Mouse (Mus musculus): ENCODE results near the gene Myh7. TPM values are rescaled to one million over a fixed set of nuclear protein-coding genes. Genes with fewer than 3 reads are reported as not detected.

Gene Myh7
- polyA plus RNA-seq, 1 experiment, result 1.9 TPM

- Histone ChIP-seq H3K27ac (ENCODE audit: control insufficient read depth, insufficient read depth, low read depth, low read length) (no peak overlapping the region), H3K36me3 (ENCODE audit: control insufficient read depth, insufficient read depth, low read length) (no peaks in the 10 kb centered on the region), H3K4me3 (ENCODE audit: control insufficient read depth, low read depth, low read length) (no peak overlapping the region), H3K27me3 (ENCODE audit: control insufficient read depth, insufficient read depth, low read length) (no peaks in the 10 kb centered on the region), H3K4me1 (ENCODE audit: control insufficient read depth, insufficient read depth, low read length) (peaks cover 2% of the 10 kb centered on the region; the same call in 1 of the 2 replicates)
- TF ChIP-seq POLR2A (IDR thresholded peaks at IDR 0.05; ENCODE audit: control insufficient read depth, low read depth, low read length) (no peak), CTCF (IDR thresholded peaks at IDR 0.05; ENCODE audit: control insufficient read depth, insufficient read depth, insufficient replicate concordance, low read depth, low read length) (no peak)
These were observed 2.9 kb upstream of the Myh7 start for GRCm38 (mm10) chr14:54997297-54997696.

GRCm38 (mm10) chr14:54996793-54997192 is 2.4 kb upstream of the Myh7 start:
- H3K4me3 ChIP-seq (ENCODE audit: control insufficient read depth, low read depth, low read length), result no peak overlapping the region
- H3K27me3 ChIP-seq (ENCODE audit: control insufficient read depth, insufficient read depth, low read length), result no peaks in the 10 kb centered on the region
- no peaks in the 10 kb centered on the region for H3K36me3 ChIP-seq (ENCODE audit: control insufficient read depth, insufficient read depth, low read length)
- TF ChIP-seq CTCF (IDR thresholded peaks at IDR 0.05; ENCODE audit: control insufficient read depth, insufficient read depth, insufficient replicate concordance, low read depth, low read length) (no peak), POLR2A (IDR thresholded peaks at IDR 0.05; ENCODE audit: control insufficient read depth, low read depth, low read length) (no peak)
- H3K27ac ChIP-seq (ENCODE audit: control insufficient read depth, insufficient read depth, low read depth, low read length), result no peak overlapping the region
- no peaks in the 10 kb centered on the region for H3K4me1 ChIP-seq (ENCODE audit: control insufficient read depth, insufficient read depth, low read length)

GRCm38 (mm10) chr14:54995457-54996138 is 1.2 kb upstream of the Myh7 start:
- TF ChIP-seq CTCF (IDR thresholded peaks at IDR 0.05; ENCODE audit: control insufficient read depth, insufficient read depth, insufficient replicate concordance, low read depth, low read length), result no peak
- no peak for TF ChIP-seq POLR2A (IDR thresholded peaks at IDR 0.05; ENCODE audit: control insufficient read depth, low read depth, low read length)
- H3K27ac ChIP-seq (ENCODE audit: control insufficient read depth, insufficient read depth, low read depth, low read length), result no peak overlapping the region
- H3K27me3 ChIP-seq (ENCODE audit: control insufficient read depth, insufficient read depth, low read length), result no peaks in the 10 kb centered on the region
- H3K36me3 ChIP-seq (ENCODE audit: control insufficient read depth, insufficient read depth, low read length), result no peaks in the 10 kb centered on the region
- no peak overlapping the region for H3K4me3 ChIP-seq (ENCODE audit: control insufficient read depth, low read depth, low read length)
- H3K4me1 ChIP-seq (ENCODE audit: control insufficient read depth, insufficient read depth, low read length), result no peaks in the 10 kb centered on the region

- H3K27ac ChIP-seq (ENCODE audit: control insufficient read depth, insufficient read depth, low read depth, low read length), result no peak overlapping the region
- TF ChIP-seq POLR2A (IDR thresholded peaks at IDR 0.05; ENCODE audit: control insufficient read depth, low read depth, low read length) (no peak), CTCF (IDR thresholded peaks at IDR 0.05; ENCODE audit: control insufficient read depth, insufficient read depth, insufficient replicate concordance, low read depth, low read length) (no peak)
- no peaks in the 10 kb centered on the region for H3K27me3 ChIP-seq (ENCODE audit: control insufficient read depth, insufficient read depth, low read length)
- H3K4me1 ChIP-seq (ENCODE audit: control insufficient read depth, insufficient read depth, low read length), result no peaks in the 10 kb centered on the region
- H3K4me3 ChIP-seq (ENCODE audit: control insufficient read depth, low read depth, low read length), result no peak overlapping the region
- H3K36me3 ChIP-seq (ENCODE audit: control insufficient read depth, insufficient read depth, low read length), result no peaks in the 10 kb centered on the region
These were observed 402 bp upstream of the Myh7 start for GRCm38 (mm10) chr14:54994869-54995186.

- no peaks in the 10 kb centered on the region for H3K4me1 ChIP-seq (ENCODE audit: control insufficient read depth, insufficient read depth, low read length)
- H3K4me3 ChIP-seq (ENCODE audit: control insufficient read depth, low read depth, low read length), result no peak overlapping the region
- H3K27ac ChIP-seq (ENCODE audit: control insufficient read depth, insufficient read depth, low read depth, low read length), result no peak overlapping the region
- no peaks in the 10 kb centered on the region for H3K36me3 ChIP-seq (ENCODE audit: control insufficient read depth, insufficient read depth, low read length)
- H3K27me3 ChIP-seq (ENCODE audit: control insufficient read depth, insufficient read depth, low read length), result no peaks in the 10 kb centered on the region
- TF ChIP-seq CTCF (IDR thresholded peaks at IDR 0.05; ENCODE audit: control insufficient read depth, insufficient read depth, insufficient replicate concordance, low read depth, low read length) (no peak), POLR2A (IDR thresholded peaks at IDR 0.05; ENCODE audit: control insufficient read depth, low read depth, low read length) (no peak)
These were observed 790 bp downstream of the Myh7 start for GRCm38 (mm10) chr14:54993636-54994035.

GRCm38 (mm10) chr14:54992196-54992595 is 2.2 kb downstream of the Myh7 start:
- Histone ChIP-seq H3K4me1 (ENCODE audit: control insufficient read depth, insufficient read depth, low read length) (no peaks in the 10 kb centered on the region), H3K27me3 (ENCODE audit: control insufficient read depth, insufficient read depth, low read length) (no peaks in the 10 kb centered on the region), H3K4me3 (ENCODE audit: control insufficient read depth, low read depth, low read length) (no peak overlapping the region), H3K27ac (ENCODE audit: control insufficient read depth, insufficient read depth, low read depth, low read length) (no peak overlapping the region), H3K36me3 (ENCODE audit: control insufficient read depth, insufficient read depth, low read length) (no peaks in the 10 kb centered on the region)
- TF ChIP-seq POLR2A (IDR thresholded peaks at IDR 0.05; ENCODE audit: control insufficient read depth, low read depth, low read length) (no peak), CTCF (IDR thresholded peaks at IDR 0.05; ENCODE audit: control insufficient read depth, insufficient read depth, insufficient replicate concordance, low read depth, low read length) (no peak)

GRCm38 (mm10) chr14:54989886-54990441 is 4.5 kb downstream of the Myh7 start:
- Histone ChIP-seq H3K27ac (ENCODE audit: control insufficient read depth, insufficient read depth, low read depth, low read length) (no peak overlapping the region), H3K4me3 (ENCODE audit: control insufficient read depth, low read depth, low read length) (no peak overlapping the region), H3K36me3 (ENCODE audit: control insufficient read depth, insufficient read depth, low read length) (no peaks in the 10 kb centered on the region), H3K4me1 (ENCODE audit: control insufficient read depth, insufficient read depth, low read length) (no peaks in the 10 kb centered on the region), H3K27me3 (ENCODE audit: control insufficient read depth, insufficient read depth, low read length) (no peaks in the 10 kb centered on the region)
- TF ChIP-seq POLR2A (IDR thresholded peaks at IDR 0.05; ENCODE audit: control insufficient read depth, low read depth, low read length) (no peak), CTCF (IDR thresholded peaks at IDR 0.05; ENCODE audit: control insufficient read depth, insufficient read depth, insufficient replicate concordance, low read depth, low read length) (no peak)

Measured in testis, adult 2 months (tissue).